In the genomic region with DNA sequence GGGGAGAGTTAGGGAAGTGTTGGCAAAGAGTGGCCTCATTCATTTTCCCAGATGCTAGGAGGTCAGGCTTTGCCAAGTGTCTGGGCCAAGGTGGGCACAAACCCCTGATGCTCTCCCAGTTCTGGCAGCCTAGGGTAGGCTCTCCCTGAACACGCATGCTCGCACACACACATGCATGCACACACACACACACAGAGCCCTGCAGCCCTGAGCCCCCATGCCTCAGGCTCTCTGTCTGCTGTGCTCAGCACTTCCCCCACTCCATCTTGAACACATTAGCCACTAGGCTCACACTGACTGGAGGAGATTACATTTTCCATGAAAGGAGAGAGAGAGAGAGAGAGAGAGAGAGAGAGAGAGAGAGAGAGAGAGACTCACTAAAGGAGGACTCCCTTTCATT, we compare ENCODE assay signal across 16 mouse cellular contexts. TPM values are rescaled to one million over a fixed set of nuclear protein-coding genes. Genes with fewer than 3 reads are reported as not detected.
DNase-seq lines count a peak whose midpoint lies in the region; ATAC-seq lines count a peak whose summit lies in the region.
"Had no signal": no experiment of that assay in that cellular context is flagged by ENCODE, and none has a peak within 500 bp of the region (broad histone marks: within the 10 kb centered on the region; RNA-seq: fewer than 3 reads in every experiment).

No protein-coding gene starts in this region.

- H3K27me3 ChIP-seq in hindbrain, embryonic 16.5 days (replicated peaks; ENCODE audit: control insufficient read depth, insufficient read depth, low read length) = no peaks in the 10 kb centered on the region
- H3K27me3 ChIP-seq in hindbrain, embryonic 12.5 days = no peaks in the 10 kb centered on the region
- H3K27me3 ChIP-seq in embryonic facial prominence, embryonic 12.5 days = no peaks in the 10 kb centered on the region
- H3K27me3 ChIP-seq in limb, embryonic 13.5 days = no peaks in the 10 kb centered on the region
- H3K27me3 ChIP-seq: neural tube, embryonic 13.5 days had no signal

- no peak overlapping the region for H3K9ac ChIP-seq in hindbrain, embryonic 16.5 days (ENCODE audit: low read depth, low read length)
- H3K9ac ChIP-seq in hindbrain, embryonic 12.5 days = no peak overlapping the region
- no peak overlapping the region for H3K9ac ChIP-seq in embryonic facial prominence, embryonic 12.5 days
- no peak overlapping the region for H3K9ac ChIP-seq in limb, embryonic 13.5 days
- H3K9ac ChIP-seq: liver, embryonic 14.5 days; midbrain, embryonic 12.5 days; neural tube, embryonic 13.5 days had no signal

- no peak overlapping the region for H3K4me2 ChIP-seq in hindbrain, embryonic 16.5 days (ENCODE audit: low read length)
- no peak overlapping the region for H3K4me2 ChIP-seq in hindbrain, embryonic 12.5 days (replicated peaks)
- H3K4me2 ChIP-seq in embryonic facial prominence, embryonic 12.5 days (replicated peaks) = no peak overlapping the region
- H3K4me2 ChIP-seq in limb, embryonic 13.5 days (replicated peaks) = peak overlapping the region; percentile 38
- H3K4me2 ChIP-seq: midbrain, embryonic 12.5 days; neural tube, embryonic 13.5 days had no signal

- DNase-seq in embryo, embryonic 11 days = peak; percentile 67
- DNase-seq in cerebellum, adult 9-10 months = no peak
- no peak for DNase-seq in cerebellum, adult 11 months
- DNase-seq: heart, adult 11 months; kidney, adult 8-10 months; kidney, postnatal 36 days; lung, postnatal 14 days; right cerebral cortex, postnatal 25 days had no signal

- H3K4me1 ChIP-seq in hindbrain, embryonic 16.5 days (ENCODE audit: control insufficient read depth, insufficient read depth, low read depth, low read length) = no peaks in the 10 kb centered on the region
- H3K4me1 ChIP-seq in hindbrain, embryonic 12.5 days = peaks cover 21% of the 10 kb centered on the region
- H3K4me1 ChIP-seq in embryonic facial prominence, embryonic 12.5 days = peaks cover 53% of the 10 kb centered on the region
- peaks cover 84% of the 10 kb centered on the region for H3K4me1 ChIP-seq in limb, embryonic 13.5 days

- no peak overlapping the region for H3K27ac ChIP-seq in hindbrain, embryonic 16.5 days (ENCODE audit: low read depth, low read length)
- H3K27ac ChIP-seq in hindbrain, embryonic 12.5 days = no peak overlapping the region
- peak overlapping the region; percentile 78 for H3K27ac ChIP-seq in embryonic facial prominence, embryonic 12.5 days
- peak overlapping the region; percentile 93 for H3K27ac ChIP-seq in limb, embryonic 13.5 days
- H3K27ac ChIP-seq: liver, embryonic 14.5 days; midbrain, embryonic 12.5 days; neural tube, embryonic 13.5 days had no signal

- WGBS in hindbrain, embryonic 16.5 days = 74% methylated on average over 2 of the region's 2 CpGs
- 68% methylated on average over 2 of the region's 2 CpGs for WGBS in hindbrain, embryonic 12.5 days
- WGBS in embryonic facial prominence, embryonic 12.5 days = 19% methylated on average over 2 of the region's 2 CpGs
- WGBS in limb, embryonic 13.5 days = 33% methylated on average over 2 of the region's 2 CpGs

- H3K36me3 ChIP-seq in hindbrain, embryonic 16.5 days (ENCODE audit: control insufficient read depth, insufficient read depth, low read length) = no peaks in the 10 kb centered on the region
- no peaks in the 10 kb centered on the region for H3K36me3 ChIP-seq in hindbrain, embryonic 12.5 days
- no peaks in the 10 kb centered on the region for H3K36me3 ChIP-seq in embryonic facial prominence, embryonic 12.5 days
- no peaks in the 10 kb centered on the region for H3K36me3 ChIP-seq in limb, embryonic 13.5 days
- H3K36me3 ChIP-seq: G1E; midbrain, embryonic 12.5 days; neural tube, embryonic 13.5 days had no signal

- H3K4me3 ChIP-seq in hindbrain, embryonic 16.5 days (ENCODE audit: low read length) = no peak overlapping the region
- H3K4me3 ChIP-seq in hindbrain, embryonic 12.5 days = no peak overlapping the region
- H3K4me3 ChIP-seq in embryonic facial prominence, embryonic 12.5 days = no peak overlapping the region
- H3K4me3 ChIP-seq in limb, embryonic 13.5 days = no peak overlapping the region
- H3K4me3 ChIP-seq: midbrain, embryonic 12.5 days; neural tube, embryonic 13.5 days had no signal

- H3K9me3 ChIP-seq in hindbrain, embryonic 16.5 days (ENCODE audit: control insufficient read depth, low read length) = no peaks in the 10 kb centered on the region
- H3K9me3 ChIP-seq in hindbrain, embryonic 12.5 days (replicated peaks) = no peaks in the 10 kb centered on the region
- H3K9me3 ChIP-seq in embryonic facial prominence, embryonic 12.5 days = no peaks in the 10 kb centered on the region
- H3K9me3 ChIP-seq in limb, embryonic 13.5 days = no peaks in the 10 kb centered on the region
- H3K9me3 ChIP-seq: G1E; midbrain, embryonic 12.5 days; neural tube, embryonic 13.5 days had no signal

- peak; percentile 40; the same call in 1 of the 2 replicates for ATAC-seq in hindbrain, embryonic 16.5 days
- ATAC-seq in hindbrain, embryonic 12.5 days (ENCODE audit: low FRiP score) = no peak
- peak; percentile 87 for ATAC-seq in embryonic facial prominence, embryonic 12.5 days (ENCODE audit: insufficient number of reproducible peaks, insufficient read depth, low FRiP score, low TSS enrichment)
- peak; percentile 84 for ATAC-seq in limb, embryonic 13.5 days (ENCODE audit: low FRiP score, low read depth)

RNA-seq across cellular contexts. Expression of gene Itga11, which starts 44.2 kb away (rescaled TPM):
- polyA plus RNA-seq in hindbrain, embryonic 16.5 days (2015; fragmentation: Nextera tagmentation; extraction: Ambion mirVana) = 1.1 and 2.0 TPM in 2 replicates
- 4.6 and 5.8 TPM in 2 replicates for polyA plus RNA-seq in hindbrain, embryonic 12.5 days (2016; fragmentation: Nextera tagmentation; extraction: Ambion mirVana)
- polyA plus RNA-seq in embryonic facial prominence, embryonic 12.5 days (2016; fragmentation: Nextera tagmentation; extraction: Ambion mirVana) = 3.9 and 4.3 TPM in 2 replicates
- polyA plus RNA-seq in limb, embryonic 13.5 days (2015; fragmentation: Nextera tagmentation; extraction: Ambion mirVana) = 8.0 and 8.2 TPM in 2 replicates
- polyA plus RNA-seq: G1E had no signal

Comparison
In these comparisons a context has a peak if more than half of its experiments do, and no peak if none do; other contexts are left out.
1. H3K27ac ChIP-seq: peak in embryonic facial prominence, embryonic 12.5 days (single experiment) and limb, embryonic 13.5 days (single experiment); none in hindbrain, embryonic 16.5 days (single experiment) and hindbrain, embryonic 12.5 days (single experiment).